Mouse (Mus musculus): ENCODE data around the gene Ehd4.

Gene Ehd4

GRCm38 (mm10) chr2:120108077-120108476 lies 46.3 kb downstream of the Ehd4 start:
- DNase-seq (ENCODE audit: low spot score) = no peak

DNA sequence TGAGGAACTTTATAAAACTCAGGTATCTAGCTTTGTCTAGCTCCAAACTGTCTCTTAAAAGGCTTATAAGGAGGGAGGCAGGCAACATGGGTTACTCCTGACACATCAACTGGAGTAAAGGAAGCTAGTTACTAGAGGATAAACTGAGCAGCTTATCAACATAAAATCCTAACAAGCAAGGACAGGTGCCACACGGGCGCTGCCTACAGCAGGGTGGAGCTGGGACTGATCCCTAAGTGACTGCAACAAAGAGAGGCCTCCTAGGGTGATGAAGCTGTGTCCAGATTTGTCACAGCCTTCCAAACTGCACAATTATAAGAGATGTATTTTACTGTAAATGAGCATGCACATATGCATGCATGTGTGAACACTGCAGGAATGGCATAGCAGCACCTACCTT lies 47.0 kb downstream of the Ehd4 start:
- no peak for DNase-seq (ENCODE audit: low spot score)

GRCm38 (mm10) chr2:120106397-120106973 lies 47.9 kb downstream of the Ehd4 start:
- no peak for DNase-seq (ENCODE audit: low spot score)

- no peak for DNase-seq (ENCODE audit: low spot score)
These were observed 48.5 kb downstream of the Ehd4 start for GRCm38 (mm10) chr2:120105861-120106260.

DNA sequence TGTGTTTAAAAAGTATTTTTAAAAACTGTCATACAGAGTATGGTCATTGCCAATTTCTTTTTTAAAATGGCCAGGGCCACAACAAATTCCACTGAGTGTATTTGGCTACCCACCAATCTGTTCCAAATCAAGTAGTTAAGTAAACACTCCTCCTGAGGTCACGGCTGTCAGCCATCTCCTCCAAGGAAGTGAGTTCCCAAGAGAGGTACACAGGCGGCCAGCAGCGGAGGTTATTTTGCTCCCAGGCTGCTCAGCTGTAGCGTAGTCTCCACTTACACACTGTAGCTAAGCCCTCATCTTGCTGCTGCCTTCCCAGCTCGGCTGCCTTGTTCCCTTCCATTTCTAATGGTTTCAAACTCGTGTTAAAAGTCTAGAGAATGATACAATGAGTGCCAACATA lies 51.5 kb downstream of the Ehd4 start:
- peak; percentile 47 for DNase-seq (ENCODE audit: low spot score)

DNA sequence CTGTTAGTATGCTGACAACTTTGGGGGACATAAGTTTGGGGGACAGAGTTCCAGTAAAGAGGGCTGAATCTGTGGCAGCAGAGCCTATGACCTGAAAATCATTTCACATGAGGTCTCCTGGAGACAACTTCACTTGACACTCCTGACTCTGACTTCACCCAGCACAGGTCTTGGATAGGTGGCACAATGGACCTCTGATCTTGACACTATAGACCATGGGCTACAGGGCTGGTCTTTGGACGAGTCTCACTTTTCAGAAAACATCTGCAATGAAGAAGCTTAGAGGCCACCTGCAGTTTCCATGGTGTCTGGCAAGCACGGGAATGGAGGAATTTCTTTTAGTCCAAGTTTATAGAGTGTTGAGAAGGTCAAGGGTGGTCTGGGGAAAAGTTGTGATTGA lies 52.0 kb downstream of the Ehd4 start:
- no peak for DNase-seq (ENCODE audit: low spot score)

DNA sequence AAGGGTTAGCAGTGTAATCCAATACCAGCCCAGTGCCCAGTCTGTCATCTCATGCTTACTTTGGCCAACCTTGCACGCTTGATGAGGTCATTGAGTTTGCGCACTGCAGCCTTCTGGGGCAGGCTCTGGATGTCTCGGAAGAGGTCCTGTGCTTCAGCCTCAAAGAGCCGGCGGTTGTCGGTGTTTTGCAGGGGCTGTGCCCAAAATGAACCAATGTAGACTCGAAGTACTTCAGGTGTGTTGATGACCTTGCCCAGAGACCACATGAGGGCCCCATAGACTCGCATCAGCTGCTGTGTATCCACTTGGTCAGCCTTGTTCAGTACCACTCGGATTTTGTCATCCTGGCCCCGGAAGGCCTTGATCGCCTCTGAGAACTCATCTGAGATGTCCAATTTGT lies 52.4 kb downstream of the Ehd4 start:
- no peak for DNase-seq (ENCODE audit: low spot score)

DNA sequence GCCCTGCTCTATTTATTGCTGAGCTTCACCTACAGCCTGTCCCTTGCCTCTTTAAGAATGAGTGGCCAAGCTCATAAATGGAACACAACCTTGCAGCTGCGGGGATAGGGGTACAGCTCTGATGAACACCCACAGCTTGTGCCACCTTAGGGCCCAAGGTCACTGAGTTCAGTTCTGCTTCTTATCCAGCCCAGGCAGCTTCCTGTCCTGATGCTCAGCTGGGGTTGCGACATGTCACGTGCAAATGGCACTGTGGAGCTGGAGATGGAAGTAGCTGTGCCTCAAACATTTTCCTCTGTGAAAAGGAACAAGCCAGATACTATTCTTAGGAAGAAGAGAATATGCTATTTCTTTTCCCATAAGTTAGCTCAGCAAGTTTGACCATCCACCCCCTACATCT lies 54.5 kb downstream of the Ehd4 start:
- DNase-seq (ENCODE audit: low spot score) = no peak

GRCm38 (mm10) chr2:120099263-120099662 lies 55.1 kb downstream of the Ehd4 start:
- DNase-seq (ENCODE audit: low spot score) = peak; percentile 64

DNA sequence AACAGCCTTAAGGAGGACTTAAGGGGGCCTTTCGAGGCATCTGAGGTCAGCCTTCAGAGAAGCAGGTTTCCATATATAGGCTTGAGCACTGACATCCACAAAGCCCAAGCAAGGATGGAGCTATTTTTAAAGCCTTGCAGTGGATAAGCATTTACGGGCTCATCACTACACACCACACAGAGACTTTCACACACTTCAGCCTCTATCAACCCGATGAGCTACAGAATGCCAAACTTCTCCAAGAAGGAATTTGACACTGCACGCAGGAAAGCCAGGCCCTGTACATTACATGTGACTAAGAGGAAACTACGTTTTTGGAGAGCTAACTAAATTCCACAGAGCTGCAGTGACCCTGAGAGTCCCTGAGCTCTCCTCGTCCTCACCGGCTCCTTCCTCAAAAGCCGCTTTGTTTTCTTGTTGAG lies 55.6 kb downstream of the Ehd4 start:
- no peak for DNase-seq (ENCODE audit: low spot score)

DNA sequence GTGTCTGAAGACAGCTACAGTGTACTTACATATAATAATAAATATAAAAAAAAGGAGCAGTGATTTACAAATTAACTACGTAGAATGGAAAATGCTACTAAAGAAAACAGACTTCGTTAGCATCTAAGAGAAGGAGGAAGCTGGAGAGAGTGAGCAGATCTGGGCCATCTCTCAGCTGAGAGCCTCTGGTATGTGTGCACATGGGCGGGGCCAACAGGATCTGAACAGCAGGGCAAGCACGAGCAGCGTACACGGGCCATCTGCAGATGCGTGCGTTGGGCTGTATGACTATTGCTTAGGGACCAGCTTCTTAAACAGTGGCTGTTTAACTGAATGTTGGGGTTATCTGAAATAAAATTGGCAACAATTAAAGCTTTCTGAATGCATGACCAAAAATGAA lies 56.5 kb downstream of the Ehd4 start:
- DNase-seq (ENCODE audit: low spot score) = peak; percentile 67

DNA sequence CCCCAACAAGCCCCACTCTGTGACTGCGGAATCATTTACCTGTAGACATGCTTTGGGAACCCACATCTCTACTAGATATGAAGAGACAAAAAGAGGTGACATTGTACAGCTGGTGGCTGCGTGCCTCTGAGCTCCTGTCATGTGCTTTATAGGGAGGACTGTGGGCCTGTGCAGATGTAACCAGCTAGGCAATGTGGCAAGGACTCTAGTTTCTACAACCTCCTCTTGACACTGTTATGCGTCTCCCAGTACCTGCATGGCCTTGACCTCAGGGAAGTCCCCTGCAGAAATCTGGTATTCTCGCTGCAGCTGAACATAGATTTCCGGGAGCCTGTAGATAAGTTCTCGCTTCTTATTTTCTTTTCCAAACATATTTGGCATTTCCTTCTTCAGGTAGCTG lies 57.7 kb downstream of the Ehd4 start:
- no peak for DNase-seq (ENCODE audit: low spot score)

GRCm38 (mm10) chr2:120096191-120096590 lies 58.2 kb downstream of the Ehd4 start:
- no peak for DNase-seq (ENCODE audit: low spot score)

DNA sequence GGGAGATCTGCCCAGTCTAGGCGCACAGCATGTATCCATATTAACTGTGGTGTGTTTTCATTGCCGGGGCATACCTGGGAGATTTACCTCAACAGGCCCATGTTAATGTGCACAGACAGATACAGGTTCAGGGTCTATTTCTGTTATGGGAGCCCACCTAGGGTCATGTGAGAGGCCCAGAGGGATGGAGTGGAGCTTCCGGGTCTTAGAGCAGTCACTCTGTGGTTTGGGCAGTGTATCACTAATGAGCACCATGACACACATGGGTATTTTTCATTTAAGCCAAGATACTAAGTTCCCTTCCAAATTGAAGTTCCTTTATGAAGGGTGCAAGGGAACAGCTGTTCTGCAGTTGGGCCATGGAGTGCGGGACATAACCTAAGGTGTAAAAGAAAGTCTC lies 59.2 kb downstream of the Ehd4 start:
- no peak for DNase-seq (ENCODE audit: low spot score)

- DNase-seq (ENCODE audit: low spot score) = peak; percentile 70
These were observed 60.6 kb downstream of the Ehd4 start for GRCm38 (mm10) chr2:120093671-120094430.

GRCm38 (mm10) chr2:120090979-120091378 lies 63.4 kb downstream of the Ehd4 start:
- DNase-seq (ENCODE audit: low spot score) = no peak

GRCm38 (mm10) chr2:120087897-120088296 lies 66.5 kb downstream of the Ehd4 start:
- DNase-seq (ENCODE audit: low spot score) = no peak

GRCm38 (mm10) chr2:120087391-120087790 lies 67.0 kb downstream of the Ehd4 start:
- no peak for DNase-seq (ENCODE audit: low spot score)

DNA sequence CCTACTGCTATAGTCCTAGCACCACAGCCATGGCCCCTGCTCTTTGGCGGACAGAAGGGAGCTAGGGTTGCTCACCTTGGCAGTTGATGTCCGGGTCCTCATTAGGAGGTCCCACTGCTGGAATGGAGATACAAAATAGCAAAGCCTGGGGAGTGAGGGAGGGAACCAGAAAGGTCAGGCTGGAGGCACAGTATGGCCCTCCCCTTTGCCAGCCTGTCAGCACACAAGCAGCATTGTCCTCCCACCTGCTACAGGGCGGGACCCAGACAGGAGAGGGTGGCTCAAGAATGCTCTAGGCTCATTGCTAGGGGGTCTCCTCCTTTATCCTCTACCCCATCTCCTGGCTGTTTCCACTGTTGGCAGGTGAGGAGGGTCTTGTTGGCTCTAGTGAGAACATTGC lies 68.4 kb downstream of the Ehd4 start:
- DNase-seq (ENCODE audit: low spot score) = no peak

DNA sequence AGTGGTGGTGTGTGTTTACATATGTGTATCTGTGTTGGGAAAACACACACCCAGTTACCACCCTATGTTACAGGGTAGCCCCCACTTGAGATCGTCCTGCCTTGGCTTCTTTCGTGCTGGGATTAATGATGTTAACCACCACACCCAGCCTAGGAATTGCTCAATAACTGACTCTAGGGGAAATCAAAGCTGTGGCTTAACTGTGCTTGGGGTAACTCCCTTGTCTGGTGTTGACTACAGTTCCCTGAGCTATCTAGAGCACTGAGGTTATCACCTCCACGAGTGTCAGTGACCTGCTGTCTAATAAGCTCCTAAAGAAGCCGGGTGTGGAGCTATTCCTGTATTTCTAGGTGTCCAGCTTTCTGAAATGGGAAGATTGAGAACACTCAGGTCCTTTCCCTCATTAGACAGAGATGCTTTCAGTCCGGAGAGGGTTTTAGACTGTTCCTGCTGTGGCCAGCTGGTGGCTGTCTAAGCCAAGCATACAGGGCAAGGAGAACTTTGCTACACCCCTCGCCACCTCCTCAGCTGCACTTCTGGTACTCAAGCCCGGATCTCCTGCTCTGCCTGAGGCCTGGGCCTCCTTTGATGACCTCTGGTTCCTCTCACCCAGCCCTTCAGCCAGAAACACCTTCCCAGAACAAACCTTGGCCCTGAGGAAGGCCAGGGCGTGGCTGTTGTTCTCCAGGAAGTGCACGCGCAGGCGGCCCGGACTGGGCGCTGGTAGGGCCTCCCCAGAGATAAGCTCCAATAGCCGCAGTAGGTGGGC lies 69.6 kb downstream of the Ehd4 start:
- peak; percentile 61 for DNase-seq (ENCODE audit: low spot score)

GRCm38 (mm10) chr2:120082416-120082815 lies 72.0 kb downstream of the Ehd4 start:
- no peak for DNase-seq (ENCODE audit: low spot score)

GRCm38 (mm10) chr2:120076076-120076705 lies 78.2 kb downstream of the Ehd4 start:
- peak; percentile 72 for DNase-seq (ENCODE audit: low spot score)

DNA sequence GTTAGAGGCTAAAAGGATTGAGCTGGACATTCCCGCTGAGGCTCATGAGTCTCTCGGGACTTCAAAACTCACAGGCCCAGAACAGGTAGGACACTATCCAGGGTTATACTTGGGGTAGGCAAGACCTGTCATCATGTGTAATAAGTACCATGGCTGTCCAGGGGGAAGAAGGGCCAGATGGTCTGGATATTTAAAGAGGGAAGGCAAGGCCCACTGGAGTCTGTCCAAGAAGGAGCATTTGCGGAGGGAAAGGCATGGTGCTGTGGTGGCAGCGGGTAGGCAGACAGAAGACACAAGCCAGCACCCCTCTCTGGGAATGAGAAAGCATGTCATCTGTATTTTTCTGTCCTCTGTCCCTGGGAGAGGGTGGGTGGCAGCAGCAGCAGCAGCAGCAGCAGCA lies 80.3 kb downstream of the Ehd4 start:
- DNase-seq (ENCODE audit: low spot score) = no peak
